Mouse (Mus musculus): Measurements from ENCODE around the gene Lrba. TPM values are rescaled to one million over a fixed set of nuclear protein-coding genes. Genes with fewer than 3 reads are reported as not detected.

Lrba gene
- total and polyA plus RNA-seq, 3 experiments: 9.7 to 24.3 (median 22.5) TPM

DNA sequence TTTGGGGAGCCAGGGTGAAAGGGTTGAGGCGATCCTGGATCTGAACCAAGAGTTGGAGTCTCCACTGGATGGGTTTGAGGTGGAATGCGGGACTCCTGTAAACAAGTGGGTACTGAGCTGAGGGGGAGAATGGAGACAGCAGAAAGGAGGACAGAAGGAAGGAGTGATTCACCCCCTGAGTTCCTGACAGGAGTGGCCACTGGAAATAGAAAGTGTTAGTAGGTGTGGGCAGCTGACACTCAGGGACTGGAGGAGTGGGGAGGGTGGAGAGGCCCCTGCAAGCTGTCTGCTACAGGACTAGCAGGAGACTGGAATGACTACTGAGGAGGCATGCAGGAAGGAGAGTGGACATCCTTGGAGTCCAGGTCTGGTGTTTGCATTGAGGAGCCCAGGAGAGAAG, 422.3 kb downstream of the Lrba start:
- no peak for DNase-seq
- TF ChIP-seq POLR2A (IDR thresholded peaks at IDR 0.05; ENCODE audit: insufficient read depth, low read depth, low read length) (no peak), CTCF (IDR thresholded peaks at IDR 0.05) (no peak), EP300 (IDR thresholded peaks at IDR 0.05; ENCODE audit: insufficient read depth, low read depth, low read length) (no peak)
- Histone ChIP-seq H3K36me3 (ENCODE audit: control insufficient read depth, insufficient read depth, low read length) (no peaks in the 10 kb centered on the region), H3K4me1 (ENCODE audit: control insufficient read depth, insufficient read depth, low read length) (no peaks in the 10 kb centered on the region), H3K79me2 (replicated peaks; ENCODE audit: control insufficient read depth, insufficient read depth, low read length) (no peaks in the 10 kb centered on the region), H3K27me3 (ENCODE audit: control insufficient read depth, insufficient read depth, low read length) (no peaks in the 10 kb centered on the region), H3K9ac (ENCODE audit: low read depth, low read length) (no peak overlapping the region), H3K27ac (no peak overlapping the region), H3K4me3 (no peak overlapping the region)
- intact Hi-C loops (cut with DNase I): no loop called here
- WGBS: 74% methylated on average over 2 of the region's 2 CpGs

DNA sequence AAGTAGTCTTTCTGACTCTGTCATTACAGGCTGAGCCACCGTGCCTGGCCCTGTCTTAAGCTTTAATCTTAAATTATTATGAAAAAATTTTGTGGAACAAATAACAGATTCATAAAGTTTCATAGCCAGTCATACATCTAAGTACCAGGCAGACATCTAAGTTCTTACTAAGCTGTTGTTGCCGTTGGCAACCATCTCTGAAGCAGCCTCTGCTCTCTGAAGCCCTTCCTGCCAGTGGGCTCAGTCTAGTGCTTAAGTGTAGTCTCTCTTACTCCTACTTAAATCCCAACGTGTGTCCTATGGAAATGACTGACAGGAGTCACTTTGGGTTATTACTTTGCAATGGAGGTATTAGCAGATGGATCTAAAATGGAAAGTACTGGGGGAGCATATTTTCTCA, 426.5 kb downstream of the Lrba start:
- Histone ChIP-seq H3K4me1 (ENCODE audit: control insufficient read depth, insufficient read depth, low read length) (no peaks in the 10 kb centered on the region), H3K4me3 (no peak overlapping the region), H3K79me2 (replicated peaks; ENCODE audit: control insufficient read depth, insufficient read depth, low read length) (no peaks in the 10 kb centered on the region), H3K27me3 (ENCODE audit: control insufficient read depth, insufficient read depth, low read length) (no peaks in the 10 kb centered on the region), H3K27ac (no peak overlapping the region), H3K9ac (ENCODE audit: low read depth, low read length) (no peak overlapping the region), H3K36me3 (ENCODE audit: control insufficient read depth, insufficient read depth, low read length) (no peaks in the 10 kb centered on the region)
- intact Hi-C loops (cut with DNase I): no loop called here
- 71% methylated on average over 3 of the region's 3 CpGs for WGBS
- DNase-seq: no peak
- TF ChIP-seq POLR2A (IDR thresholded peaks at IDR 0.05; ENCODE audit: insufficient read depth, low read depth, low read length) (no peak), EP300 (IDR thresholded peaks at IDR 0.05; ENCODE audit: insufficient read depth, low read depth, low read length) (no peak)

DNA sequence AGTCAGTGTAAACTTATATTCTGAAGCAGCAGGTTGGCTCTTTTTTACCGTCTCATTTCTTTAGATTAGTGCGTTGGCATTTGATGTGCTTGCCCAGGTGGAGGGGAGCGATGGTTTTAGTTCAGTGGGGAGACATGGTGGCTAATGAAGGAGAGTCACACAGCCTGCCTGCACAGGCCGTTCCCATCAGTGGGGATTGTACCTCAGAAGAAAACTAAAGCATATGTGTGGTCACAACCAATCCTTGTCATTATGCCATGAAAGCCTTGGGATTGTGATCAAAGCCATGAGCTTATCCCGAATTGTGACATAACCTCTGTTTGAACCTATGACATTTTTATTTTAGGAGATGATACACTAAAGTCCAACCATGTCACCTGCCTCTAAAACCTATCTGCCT, 434.8 kb downstream of the Lrba start:
- DNase-seq: no peak
- Histone ChIP-seq H3K4me3 (no peak overlapping the region), H3K27me3 (ENCODE audit: control insufficient read depth, insufficient read depth, low read length) (no peaks in the 10 kb centered on the region), H3K4me1 (ENCODE audit: control insufficient read depth, insufficient read depth, low read length) (no peaks in the 10 kb centered on the region), H3K36me3 (ENCODE audit: control insufficient read depth, insufficient read depth, low read length) (no peaks in the 10 kb centered on the region), H3K9ac (ENCODE audit: low read depth, low read length) (no peak overlapping the region), H3K79me2 (replicated peaks; ENCODE audit: control insufficient read depth, insufficient read depth, low read length) (no peaks in the 10 kb centered on the region), H3K27ac (no peak overlapping the region)
- no peak for TF ChIP-seq EP300 (IDR thresholded peaks at IDR 0.05; ENCODE audit: insufficient read depth, low read depth, low read length)
- no peak for TF ChIP-seq POLR2A (IDR thresholded peaks at IDR 0.05; ENCODE audit: insufficient read depth, low read depth, low read length)
- no peak for TF ChIP-seq CTCF (IDR thresholded peaks at IDR 0.05)
- intact Hi-C loops (cut with DNase I): no loop called here
- 91% methylated on average over 5 of the region's 5 CpGs for WGBS

DNA sequence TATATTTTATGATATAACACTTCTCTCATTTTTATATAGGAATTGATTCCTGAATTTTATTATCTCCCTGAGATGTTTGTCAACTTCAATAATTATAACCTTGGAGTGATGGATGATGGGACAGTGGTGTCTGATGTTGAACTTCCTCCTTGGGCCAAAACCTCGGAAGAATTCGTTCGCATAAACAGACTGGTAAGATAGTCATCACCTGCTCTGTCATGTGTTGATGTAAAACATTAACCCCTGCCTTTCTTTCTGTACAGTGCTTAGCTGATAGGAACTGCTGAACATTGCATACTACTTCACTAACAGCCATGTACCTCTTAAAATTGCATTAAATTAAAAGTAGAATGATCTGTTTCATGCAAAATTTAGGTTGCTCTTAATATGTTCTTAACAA, 439.9 kb downstream of the Lrba start:
- Histone ChIP-seq H3K9ac (ENCODE audit: low read depth, low read length) (no peak overlapping the region), H3K27ac (no peak overlapping the region), H3K36me3 (ENCODE audit: control insufficient read depth, insufficient read depth, low read length) (no peaks in the 10 kb centered on the region), H3K4me3 (no peak overlapping the region), H3K4me1 (ENCODE audit: control insufficient read depth, insufficient read depth, low read length) (no peaks in the 10 kb centered on the region), H3K79me2 (replicated peaks; ENCODE audit: control insufficient read depth, insufficient read depth, low read length) (no peaks in the 10 kb centered on the region), H3K27me3 (ENCODE audit: control insufficient read depth, insufficient read depth, low read length) (no peaks in the 10 kb centered on the region)
- no peak for TF ChIP-seq CTCF (IDR thresholded peaks at IDR 0.05)
- no peak for TF ChIP-seq EP300 (IDR thresholded peaks at IDR 0.05; ENCODE audit: insufficient read depth, low read depth, low read length)
- DNase-seq: no peak
- intact Hi-C loops (cut with DNase I): no loop called here
- WGBS: 26% methylated on average over 3 of the region's 3 CpGs

DNA sequence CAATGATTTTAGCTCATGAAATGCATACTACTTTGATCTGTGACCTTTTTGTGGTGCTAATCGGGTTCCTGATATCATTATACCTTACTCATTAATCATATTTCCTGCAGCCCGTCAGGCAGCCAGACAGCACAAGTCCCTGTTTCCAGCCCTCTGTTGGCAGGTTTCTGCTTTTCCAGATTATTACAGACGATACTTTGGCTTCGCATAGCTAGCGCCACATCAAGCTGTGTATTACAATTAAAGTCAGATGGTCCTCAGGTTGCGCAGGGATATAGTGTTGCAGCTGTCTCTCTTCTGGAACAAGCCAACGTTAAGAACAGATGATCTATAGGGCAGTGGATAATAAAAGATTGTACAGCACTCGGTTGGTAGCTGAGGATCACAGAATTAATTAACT, 443.7 kb downstream of the Lrba start:
- no peak overlapping the region for H3K27ac ChIP-seq
- no peaks in the 10 kb centered on the region for H3K79me2 ChIP-seq (replicated peaks; ENCODE audit: control insufficient read depth, insufficient read depth, low read length)
- WGBS: 73% methylated on average over 8 of the region's 8 CpGs
- intact Hi-C loops (cut with DNase I): no loop called here
- no peaks in the 10 kb centered on the region for H3K27me3 ChIP-seq (ENCODE audit: control insufficient read depth, insufficient read depth, low read length)
- no peak for TF ChIP-seq EP300 (IDR thresholded peaks at IDR 0.05; ENCODE audit: insufficient read depth, low read depth, low read length)
- TF ChIP-seq POLR2A (IDR thresholded peaks at IDR 0.05; ENCODE audit: insufficient read depth, low read depth, low read length): no peak
- no peak for TF ChIP-seq CTCF (IDR thresholded peaks at IDR 0.05)
- no peak overlapping the region for H3K9ac ChIP-seq (ENCODE audit: low read depth, low read length)
- no peaks in the 10 kb centered on the region for H3K36me3 ChIP-seq (ENCODE audit: control insufficient read depth, insufficient read depth, low read length)
- H3K4me1 ChIP-seq (ENCODE audit: control insufficient read depth, insufficient read depth, low read length): no peaks in the 10 kb centered on the region
- no peak overlapping the region for H3K4me3 ChIP-seq
- DNase-seq: no peak

DNA sequence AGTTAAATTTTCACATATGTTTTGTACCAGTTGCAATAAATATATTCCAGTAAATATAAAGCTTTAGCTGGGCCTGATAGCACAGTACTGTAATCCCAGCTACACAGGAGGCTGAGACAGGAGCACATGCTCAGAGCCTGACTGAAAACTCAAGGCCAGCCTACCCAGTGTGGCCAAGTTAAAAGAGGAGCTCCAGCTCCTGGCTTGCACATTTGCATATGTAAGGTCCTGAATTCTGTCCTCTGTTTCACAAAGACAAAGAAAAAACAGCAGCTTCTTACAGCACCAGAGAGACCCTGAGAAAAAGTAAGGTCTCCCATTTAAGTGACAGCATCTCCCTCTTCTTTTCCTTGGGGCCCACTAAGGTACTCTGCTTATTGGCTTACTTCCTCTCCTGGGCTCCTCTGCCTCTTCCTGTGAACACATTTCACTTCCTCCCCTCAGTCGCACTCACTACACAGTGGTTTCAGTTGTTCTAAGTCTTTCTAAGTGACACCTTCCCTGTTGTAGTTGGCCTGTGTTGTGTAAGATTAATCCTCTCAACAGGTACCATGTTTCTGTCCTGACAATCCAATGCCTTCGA, 453.2 kb downstream of the Lrba start:
- no peak overlapping the region for H3K9ac ChIP-seq (ENCODE audit: low read depth, low read length)
- H3K4me1 ChIP-seq (ENCODE audit: control insufficient read depth, insufficient read depth, low read length): no peaks in the 10 kb centered on the region
- H3K4me3 ChIP-seq: no peak overlapping the region
- intact Hi-C loops (cut with DNase I): no loop called here
- 47% methylated on average over 2 of the region's 2 CpGs for WGBS
- no peak for DNase-seq
- H3K79me2 ChIP-seq (replicated peaks; ENCODE audit: control insufficient read depth, insufficient read depth, low read length): no peaks in the 10 kb centered on the region
- TF ChIP-seq EP300 (IDR thresholded peaks at IDR 0.05; ENCODE audit: insufficient read depth, low read depth, low read length) (no peak), CTCF (IDR thresholded peaks at IDR 0.05) (no peak), POLR2A (IDR thresholded peaks at IDR 0.05; ENCODE audit: insufficient read depth, low read depth, low read length) (no peak)
- no peaks in the 10 kb centered on the region for H3K27me3 ChIP-seq (ENCODE audit: control insufficient read depth, insufficient read depth, low read length)
- no peaks in the 10 kb centered on the region for H3K36me3 ChIP-seq (ENCODE audit: control insufficient read depth, insufficient read depth, low read length)
- no peak overlapping the region for H3K27ac ChIP-seq
